Mouse (Mus musculus) heart, adult 2 months (tissue): Measurements from ENCODE around the gene Ccdc162. TPM values are rescaled to one million over a fixed set of nuclear protein-coding genes. Genes with fewer than 3 reads are reported as not detected.

Experiments used
- DNase-seq, 2 experiments: peaks; one replicate each; pipeline ENCODE4 v3.0.0; 2021
- H3K27ac ChIP-seq: fragments of 200-600 bp; 2 replicates; pipeline ENCODE4 v1.8.1; 2022
- H3K27me3 ChIP-seq: fragments of 200-500 bp; 2 replicates; pipeline ENCODE4 v1.6.1; 2012; ENCODE audit warnings: mild to moderate bottlenecking, low read length, inconsistent platforms, mixed read lengths; ENCODE audit not compliant: control insufficient read depth, insufficient read depth
- H3K36me3 ChIP-seq: fragments of 200-500 bp; 2 replicates; pipeline ENCODE4 v1.6.1; 2012; ENCODE audit warnings: low read length, inconsistent platforms; ENCODE audit not compliant: control insufficient read depth, insufficient read depth
- H3K4me1 ChIP-seq: fragments of 200-500 bp; 2 replicates; pipeline ENCODE4 v1.6.1; 2011; ENCODE audit warnings: low read length; ENCODE audit not compliant: control insufficient read depth, insufficient read depth
- H3K4me3 ChIP-seq: fragments of 200-600 bp; 2 replicates; pipeline ENCODE4 v1.8.1; 2022
- H3K79me2 ChIP-seq: fragments of 200-500 bp; replicated peaks from 2 replicates; pipeline ENCODE4 v1.6.1; 2012; ENCODE audit warnings: mild to moderate bottlenecking, inconsistent platforms, low read length, moderate library complexity, mixed read lengths; ENCODE audit not compliant: control insufficient read depth, insufficient read depth
- H3K9ac ChIP-seq: fragments of 200-500 bp; 2 replicates; pipeline ENCODE4 v1.6.1; 2012; ENCODE audit warnings: low read depth, mild to moderate bottlenecking, control low read depth, inconsistent platforms, low read length, mixed read lengths
- CTCF ChIP-seq: fragments of 200-600 bp; IDR thresholded peaks from 2 replicates; pipeline ENCODE4 v1.8.1; 2022; ENCODE audit warnings: antibody characterized with exemption, mild to moderate bottlenecking, moderate library complexity
- EP300 ChIP-seq: fragments of 200-500 bp; IDR thresholded peaks from 2 replicates; pipeline ENCODE4 v1.6.1; 2011; ENCODE audit warnings: low read depth, low read length, control low read depth; ENCODE audit not compliant: insufficient read depth
- POLR2A ChIP-seq: fragments of 200-500 bp; IDR thresholded peaks from 2 replicates; pipeline ENCODE4 v1.6.1; 2011; ENCODE audit warnings: mild to moderate bottlenecking, low read depth, low read length, control low read depth; ENCODE audit not compliant: insufficient read depth
- WGBS: fragments of 180-500 bp; shearing (Covaris S2); methylation state at CpG from one replicate; pipeline ENCODE4 v1.1.7; 2018; 5-methylcytosine and 5-hydroxymethylcytosine counted together
- intact Hi-C: fragments of 180-260 bp; cut with DNase I; formaldehyde crosslinking; loops from one replicate; pipeline ENCODE4 v1.15.1; 2025
- polyA plus RNA-seq: library from polyadenylated mRNA; depleted of rRNA; stranded (reverse); fragments of >200 nt; gene quantifications from 2 replicates; pipeline ENCODE4 v1.2.3, GENCODE M21; 2012
- total RNA-seq, 2 experiments: library from RNA; stranded (reverse); gene quantifications; 2 replicates each; pipeline ENCODE4 v1.2.3; 2021

Gene Ccdc162
- total and polyA plus RNA-seq, 3 experiments, result 0.11 to 0.49 TPM; not detected in 1

- Histone ChIP-seq H3K9ac (no peak overlapping the region), H3K79me2 (no peaks in the 10 kb centered on the region), H3K27ac (no peak overlapping the region), H3K36me3 (no peaks in the 10 kb centered on the region), H3K4me1 (no peaks in the 10 kb centered on the region), H3K27me3 (no peaks in the 10 kb centered on the region), H3K4me3 (no peak overlapping the region)
- intact Hi-C loops, result no loop called here
- WGBS, result 80% methylated on average over 11 of the region's 11 CpGs
- DNase-seq, result no peak
- TF ChIP-seq POLR2A, result no peak
- no peak for TF ChIP-seq EP300
- no peak for TF ChIP-seq CTCF
Measured at GRCm38 (mm10) chr10:41633801-41634200, 82.6 kb downstream of the Ccdc162 start.

GRCm38 (mm10) chr10:41632062-41632461, 84.4 kb downstream of the Ccdc162 start:
- 96% methylated on average over 1 of the region's 1 CpGs for WGBS

GRCm38 (mm10) chr10:41626996-41627395, 89.4 kb downstream of the Ccdc162 start:
- Histone ChIP-seq H3K79me2 (no peaks in the 10 kb centered on the region), H3K27me3 (no peaks in the 10 kb centered on the region), H3K4me1 (no peaks in the 10 kb centered on the region), H3K36me3 (no peaks in the 10 kb centered on the region), H3K27ac (no peak overlapping the region), H3K4me3 (no peak overlapping the region), H3K9ac (no peak overlapping the region)
- no peak for DNase-seq
- 83% methylated on average over 3 of the region's 3 CpGs for WGBS
- intact Hi-C loops, result no loop called here
- TF ChIP-seq EP300, result no peak
- TF ChIP-seq CTCF, result no peak
- TF ChIP-seq POLR2A, result no peak

More at GRCm38 (mm10) chr10:41632062-41632461, 84.4 kb downstream of the Ccdc162 start:
- Histone ChIP-seq H3K79me2 (no peaks in the 10 kb centered on the region), H3K27ac (no peak overlapping the region), H3K27me3 (no peaks in the 10 kb centered on the region), H3K36me3 (no peaks in the 10 kb centered on the region), H3K4me3 (no peak overlapping the region), H3K4me1 (no peaks in the 10 kb centered on the region), H3K9ac (no peak overlapping the region)
- intact Hi-C loops, result no loop called here
- DNase-seq, result no peak
- peak; percentile 14; the same call in 1 of the 2 replicates for TF ChIP-seq CTCF
- no peak for TF ChIP-seq POLR2A

- TF ChIP-seq CTCF (no peak), EP300 (no peak), POLR2A (no peak)
- no peaks in the 10 kb centered on the region for H3K36me3 ChIP-seq
- H3K4me3 ChIP-seq, result no peak overlapping the region
- intact Hi-C loops, result no loop called here
- H3K9ac ChIP-seq, result no peak overlapping the region
- no peaks in the 10 kb centered on the region for H3K4me1 ChIP-seq
- DNase-seq, result no peak
- no peaks in the 10 kb centered on the region for H3K27me3 ChIP-seq
- H3K27ac ChIP-seq, result no peak overlapping the region
- no peaks in the 10 kb centered on the region for H3K79me2 ChIP-seq
- 88% methylated on average over 2 of the region's 2 CpGs for WGBS
Measured at GRCm38 (mm10) chr10:41619988-41620387, 96.4 kb downstream of the Ccdc162 start.

- Histone ChIP-seq H3K27me3 (no peaks in the 10 kb centered on the region), H3K9ac (no peak overlapping the region), H3K27ac (no peak overlapping the region), H3K4me3 (no peak overlapping the region), H3K36me3 (no peaks in the 10 kb centered on the region), H3K79me2 (no peaks in the 10 kb centered on the region), H3K4me1 (no peaks in the 10 kb centered on the region)
- TF ChIP-seq POLR2A, result no peak
- no peak for TF ChIP-seq CTCF
- no peak for TF ChIP-seq EP300
- DNase-seq, result no peak
- intact Hi-C loops, result no loop called here
- WGBS, result 70% methylated on average over 4 of the region's 4 CpGs
Measured at GRCm38 (mm10) chr10:41615487-41615886, 100.9 kb downstream of the Ccdc162 start.

GRCm38 (mm10) chr10:41611941-41612340, 104.5 kb downstream of the Ccdc162 start:
- H3K27ac ChIP-seq, result no peak overlapping the region
- H3K9ac ChIP-seq, result no peak overlapping the region
- 88% methylated on average over 5 of the region's 5 CpGs for WGBS
- no peak for DNase-seq
- H3K27me3 ChIP-seq, result no peaks in the 10 kb centered on the region
- intact Hi-C loops, result no loop called here
- H3K79me2 ChIP-seq, result no peaks in the 10 kb centered on the region
- no peak for TF ChIP-seq POLR2A
- TF ChIP-seq CTCF, result no peak
- TF ChIP-seq EP300, result no peak
- no peaks in the 10 kb centered on the region for H3K36me3 ChIP-seq
- H3K4me3 ChIP-seq, result no peak overlapping the region
- H3K4me1 ChIP-seq, result no peaks in the 10 kb centered on the region
